Mouse (Mus musculus) heart, postnatal 14 days (tissue): Measurements from ENCODE around the gene Efna1. TPM values are rescaled to one million over a fixed set of nuclear protein-coding genes. Genes with fewer than 3 reads are reported as not detected.
A peak's percentile ranks its signal among the peaks of the same experiment; 100 is the strongest.

ENCODE experiments used
- DNase-seq, 2 experiments: peaks; one replicate each; pipeline ENCODE4 v3.0.0; 2021 to 2022
- intact Hi-C: fragments of 180-260 bp; cut with DNase I; formaldehyde crosslinking; loops from one replicate; pipeline ENCODE4 v1.15.1; 2025
- total RNA-seq, 2 experiments: library from RNA; stranded (reverse); gene quantifications; 2 replicates each; pipeline ENCODE4 v1.2.3; 2021

Efna1 gene
- total RNA-seq, 2 experiments from 2014 or later, result 32.4 to 34.0 TPM

DNA sequence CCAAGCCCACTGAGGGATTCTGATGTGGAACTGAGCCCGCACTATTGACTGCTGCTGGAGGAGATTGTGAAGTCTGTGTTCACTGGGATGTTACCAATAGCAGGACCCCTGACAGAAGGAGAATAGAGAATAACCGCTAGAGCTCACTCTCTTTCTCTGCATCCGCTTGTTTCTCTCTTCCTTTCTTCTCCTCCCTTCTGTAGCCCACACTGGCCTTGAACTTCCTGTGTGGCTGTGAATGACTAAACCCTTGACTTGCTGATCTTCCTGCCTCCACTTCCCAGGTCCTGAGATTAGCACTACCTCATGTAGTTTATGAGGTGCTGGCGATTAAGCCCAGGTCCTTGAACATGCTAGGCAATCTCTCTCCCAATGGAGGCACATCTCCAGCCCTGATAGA, 33.5 kb downstream of the Efna1 start:
- DNase-seq, result no peak
- intact Hi-C loops, result no loop called here

- intact Hi-C loops, result no loop called here
- peak; percentile 90 to 92 for DNase-seq
Measured at GRCm38 (mm10) chr3:89246261-89247100, 34.5 kb downstream of the Efna1 start, which contains the start of gene Trim46. Gene Trim46, minus strand, starts transcription at chr3:89246309.

DNA sequence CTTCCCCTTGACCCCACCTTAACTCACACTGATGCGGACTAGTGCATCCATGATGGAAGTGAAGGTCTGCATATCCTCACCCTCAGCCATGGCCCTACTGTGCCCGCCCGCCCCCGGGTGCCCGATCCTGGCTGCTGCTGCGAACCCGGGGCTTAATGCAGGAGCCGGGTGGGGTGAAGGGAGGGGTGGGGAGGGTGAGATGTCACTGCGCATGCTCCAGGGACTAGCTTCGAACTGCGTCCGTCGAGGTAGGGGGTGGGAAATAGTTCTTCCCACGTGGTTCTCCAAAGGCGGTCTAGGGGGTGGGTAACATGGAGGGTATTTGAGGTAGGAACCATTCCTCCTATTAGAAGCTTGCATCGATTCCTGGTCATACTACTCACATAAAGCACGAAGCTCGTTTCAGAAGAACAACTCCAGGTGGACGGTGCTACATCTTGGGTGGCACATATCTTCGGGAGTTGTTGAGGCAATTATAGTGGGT, 35.2 kb downstream of the Efna1 start, which contains the start of gene Krtcap2:
TSS of gene Krtcap2 (plus strand) at position 279 of the 484 bp plus-strand sequence.
- intact Hi-C loops, result no loop called here
- DNase-seq, result peak; percentile 33 to 36

DNA sequence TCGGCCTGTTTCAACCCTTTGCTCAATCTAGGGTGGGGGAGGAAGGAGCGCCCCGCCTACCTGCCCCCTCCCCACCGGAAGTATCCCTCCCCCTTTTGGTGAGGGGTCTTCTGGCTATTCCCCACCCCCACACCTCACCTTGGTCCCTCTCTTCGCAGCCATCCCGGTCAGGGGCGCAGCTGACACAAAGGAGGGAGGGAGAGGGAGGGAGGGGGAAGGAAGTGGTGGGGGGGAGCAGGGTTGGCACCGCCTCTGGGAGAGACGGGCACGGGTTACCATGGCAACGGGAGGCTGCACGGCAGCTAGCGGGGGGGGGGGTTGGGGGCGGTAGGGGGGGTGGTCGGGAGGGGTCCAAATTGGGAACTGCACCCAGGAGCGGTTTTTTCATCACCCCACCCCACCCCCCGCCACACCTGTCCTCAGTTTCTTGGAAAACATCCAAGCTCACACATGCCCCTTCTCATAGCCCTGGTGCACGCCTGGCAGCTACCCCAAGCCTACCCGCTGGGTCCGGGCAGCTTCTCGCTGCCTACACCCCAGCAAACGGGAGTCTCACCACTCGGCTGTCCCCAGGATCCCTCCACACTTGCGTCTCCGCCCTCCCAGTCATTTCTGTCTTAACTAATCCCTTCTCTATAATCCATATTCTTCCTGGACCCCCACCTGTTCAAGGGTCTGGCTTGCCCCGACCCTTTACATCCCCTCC, 35.8 kb downstream of the Efna1 start:
- intact Hi-C loops, result no loop called here
- DNase-seq, result no peak

DNA sequence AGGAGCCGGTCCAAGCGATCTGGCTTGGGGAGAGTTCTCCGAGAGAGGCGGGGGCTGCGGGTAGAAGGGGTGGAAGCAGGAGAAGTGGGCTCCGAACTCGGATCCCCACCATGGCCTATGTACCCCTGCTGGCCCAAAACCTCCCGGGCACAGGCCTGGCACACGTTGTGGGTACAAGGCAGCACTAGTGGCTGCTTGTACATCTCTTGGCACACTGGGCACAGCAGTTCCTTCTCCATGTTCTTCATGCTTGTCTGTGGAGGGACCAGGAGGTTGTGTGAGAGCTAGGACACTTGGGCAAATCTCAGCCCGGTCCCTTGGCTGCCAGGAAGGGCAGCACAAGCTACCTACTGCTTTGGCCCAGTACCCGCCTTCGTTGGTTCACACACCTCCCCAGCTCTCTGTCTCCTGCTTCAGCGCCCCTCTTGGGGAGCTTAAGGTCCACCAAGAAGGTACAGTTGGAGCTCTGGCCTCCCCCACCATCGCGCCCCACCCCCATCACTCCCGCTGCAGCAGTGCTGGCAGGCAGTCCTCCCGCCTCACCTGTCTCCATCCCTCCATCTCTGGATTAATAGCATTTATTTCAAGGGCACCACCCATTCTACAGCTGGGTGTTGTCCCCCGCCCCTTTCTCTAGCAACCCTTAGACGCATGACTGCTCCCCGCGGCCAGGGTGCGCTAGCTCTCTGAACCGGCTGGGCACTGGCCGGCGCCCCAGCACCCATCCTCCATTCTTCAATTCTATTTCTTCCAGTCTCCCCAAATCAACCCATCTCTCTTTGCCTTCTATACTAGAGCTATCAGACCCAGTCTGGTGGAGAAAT, 36.6 kb downstream of the Efna1 start:
- intact Hi-C loops, result no loop called here
- peak in 1 of 2 experiments; percentile 38 for DNase-seq

DNA sequence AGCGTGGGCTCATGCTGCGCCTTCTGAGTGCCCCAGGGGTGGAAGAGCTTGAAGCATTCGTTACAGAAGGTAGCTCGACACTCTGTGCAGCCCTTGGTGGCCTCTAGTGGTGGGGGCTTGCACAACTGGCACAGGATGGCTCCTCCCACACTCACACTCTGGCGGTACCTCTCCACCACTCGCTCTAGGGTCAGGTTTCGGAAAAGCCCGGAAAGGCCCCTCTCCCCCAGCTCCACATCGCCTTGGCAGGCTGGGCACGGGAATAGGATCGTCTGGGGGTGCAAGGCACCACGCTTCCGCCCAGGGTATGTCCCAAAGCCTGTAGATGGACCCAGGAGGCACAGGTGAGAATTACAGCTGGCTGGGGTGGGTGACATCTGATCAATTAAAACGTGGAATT, 37.3 kb downstream of the Efna1 start:
- DNase-seq, result peak in 1 of 2 experiments; percentile 57

DNA sequence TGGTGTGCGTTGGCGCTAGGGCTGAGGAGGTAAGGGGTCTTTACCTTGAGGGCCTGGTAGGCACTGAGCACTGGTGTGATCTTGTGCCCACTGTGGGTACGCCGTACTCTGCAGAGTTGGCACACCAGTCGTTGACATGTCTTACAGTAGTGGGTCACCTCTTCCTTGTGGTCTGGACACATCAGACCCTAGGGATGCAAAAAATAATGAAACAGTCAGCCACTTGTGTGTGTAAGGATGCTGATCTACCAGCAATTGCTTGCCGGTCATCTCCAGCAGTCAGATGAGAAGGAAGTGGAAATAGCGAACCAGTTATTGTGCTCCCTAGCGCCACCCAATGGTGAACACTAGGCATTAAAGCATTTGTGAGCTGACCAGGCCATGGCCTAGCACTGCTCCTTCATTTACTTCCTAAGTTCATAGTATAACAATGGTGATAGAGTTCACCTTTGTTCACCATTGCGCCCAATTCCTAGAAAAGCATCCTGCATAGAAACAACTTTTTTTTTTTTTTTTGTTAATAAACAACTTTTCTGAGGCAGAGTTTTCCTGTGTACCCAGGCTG, 38.5 kb downstream of the Efna1 start:
- intact Hi-C loops, result no loop called here
- peak; percentile 54 to 78 for DNase-seq

More for the DNA sequence above, 37.3 kb downstream of the Efna1 start:
- intact Hi-C loops, result no loop called here

DNA sequence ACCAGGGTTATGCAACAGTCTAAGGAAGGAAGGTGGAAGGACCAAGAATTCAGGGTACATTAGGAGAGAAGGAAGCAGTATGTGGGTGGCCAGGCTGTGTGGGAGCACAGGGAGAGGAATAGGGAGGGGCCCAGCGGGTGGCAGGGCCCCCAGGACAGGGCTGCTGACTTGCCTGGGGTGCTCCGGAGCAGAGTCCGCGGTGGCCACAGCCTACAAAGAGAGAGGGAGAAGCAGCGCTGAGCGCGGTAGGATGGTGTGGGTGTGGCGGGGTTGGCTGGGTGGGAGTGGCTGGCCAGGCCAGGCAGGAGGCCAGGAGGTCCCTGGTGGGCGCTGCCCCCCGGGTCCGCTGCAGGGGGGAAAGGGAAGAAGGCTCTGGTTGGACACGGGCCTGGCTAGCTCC, 42.4 kb downstream of the Efna1 start:
- intact Hi-C loops, result no loop called here
- DNase-seq, result no peak

DNA sequence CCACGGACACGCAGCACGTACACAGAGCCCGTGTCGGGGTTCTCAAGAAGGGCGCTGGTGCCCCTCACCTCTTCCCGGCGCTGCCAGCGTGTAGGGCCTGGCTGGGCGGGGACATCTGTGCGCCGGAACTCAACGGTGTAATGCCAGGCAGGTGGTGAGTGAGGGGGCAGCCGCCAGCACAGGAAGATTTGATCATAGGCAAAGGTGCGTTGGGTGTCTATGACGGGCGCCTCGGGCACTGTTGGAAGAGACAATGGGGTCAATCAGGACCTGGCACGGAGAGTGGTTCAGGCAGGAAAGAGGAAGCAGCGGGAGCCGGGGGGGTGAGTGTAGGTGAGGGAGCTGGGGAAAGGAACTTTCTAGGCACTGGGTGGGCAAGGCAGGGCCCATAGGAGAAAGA, 43.3 kb downstream of the Efna1 start:
- intact Hi-C loops, result no loop called here
- no peak for DNase-seq

DNA sequence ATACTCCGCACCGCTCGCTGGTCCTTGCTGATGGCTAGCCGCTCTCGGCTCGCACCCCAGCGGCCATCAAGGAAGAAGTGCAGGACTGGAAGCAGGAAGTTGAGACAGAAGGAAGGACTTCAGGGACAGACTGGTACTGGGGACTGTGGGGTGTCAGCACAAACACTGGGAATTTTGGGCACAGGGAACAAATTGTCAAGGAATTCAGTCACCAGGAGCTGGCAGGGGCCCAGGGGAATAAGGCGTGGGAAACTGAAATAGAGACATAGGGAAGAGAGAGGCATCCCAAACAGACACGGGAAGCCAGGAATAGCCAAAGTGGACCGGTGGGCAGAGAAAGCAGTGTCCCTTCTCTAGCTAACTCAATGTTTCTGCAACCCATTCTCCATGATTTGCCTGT, 44.4 kb downstream of the Efna1 start:
- no peak for DNase-seq
- intact Hi-C loops, result no loop called here

- DNase-seq, result peak in 1 of 2 experiments; percentile 39
- intact Hi-C loops, result no loop called here
Measured at GRCm38 (mm10) chr3:89233562-89234110, 47.3 kb downstream of the Efna1 start.

GRCm38 (mm10) chr3:89232614-89233013, 48.3 kb downstream of the Efna1 start:
- DNase-seq, result no peak
- intact Hi-C loops, result no loop called here

DNA sequence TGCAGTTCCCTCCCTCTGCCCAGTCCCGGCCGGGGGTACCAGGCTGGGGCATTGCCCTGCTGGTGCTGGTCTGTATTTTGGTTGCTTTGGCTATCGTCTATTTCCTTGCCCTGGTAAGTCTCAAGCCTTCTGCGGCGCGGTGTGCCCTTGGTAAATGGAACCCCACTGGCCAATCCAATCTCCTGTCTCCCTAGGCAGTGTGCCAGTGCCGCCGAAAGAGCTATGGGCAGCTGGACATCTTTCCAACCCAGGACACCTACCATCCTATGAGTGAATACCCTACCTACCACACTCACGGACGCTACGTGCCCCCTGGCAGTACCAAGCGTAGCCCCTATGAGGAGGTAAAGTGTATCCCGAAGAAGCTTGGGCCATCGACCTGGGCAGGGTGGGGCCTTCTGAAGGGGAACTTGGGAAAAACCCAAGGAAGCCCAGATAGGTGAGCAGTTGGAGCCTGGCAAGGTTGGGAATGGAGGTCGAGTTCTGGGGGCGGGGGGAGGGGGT, 49.1 kb downstream of the Efna1 start:
- no peak for DNase-seq
- intact Hi-C loops, result no loop called here

DNA sequence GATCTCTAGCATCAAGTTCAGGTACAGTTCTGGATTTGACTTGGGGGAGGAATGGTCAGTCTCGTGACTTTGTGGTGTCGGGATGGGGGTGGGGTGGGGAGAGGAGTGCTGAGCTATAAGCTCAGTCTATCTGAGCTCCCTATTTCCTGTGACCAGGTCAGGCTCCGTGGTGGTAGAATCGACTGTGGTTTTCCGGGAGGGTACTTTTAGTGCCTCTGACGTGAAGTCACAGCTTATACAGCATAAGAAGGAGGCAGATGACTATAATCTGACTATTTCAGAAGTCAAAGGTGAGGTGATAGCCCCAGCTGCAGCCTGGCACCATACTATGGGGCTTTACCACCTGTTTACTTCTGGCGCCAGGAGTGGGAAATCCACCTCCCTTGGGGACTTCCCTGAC, 49.6 kb downstream of the Efna1 start:
- intact Hi-C loops, result no loop called here

DNA sequence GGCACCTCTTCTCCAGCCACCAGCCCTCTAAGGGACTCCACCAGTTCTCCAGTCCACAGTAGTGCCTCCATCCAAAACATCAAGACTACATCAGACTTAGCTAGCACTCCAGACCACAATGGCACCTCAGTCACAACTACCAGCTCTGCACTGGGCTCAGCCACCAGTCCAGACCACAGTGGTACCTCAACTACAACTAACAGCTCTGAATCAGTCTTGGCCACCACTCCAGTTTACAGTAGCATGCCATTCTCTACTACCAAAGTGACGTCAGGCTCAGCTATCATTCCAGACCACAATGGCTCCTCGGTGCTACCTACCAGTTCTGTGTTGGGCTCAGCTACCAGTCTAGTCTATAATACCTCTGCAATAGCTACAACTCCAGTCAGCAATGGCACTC, 50.4 kb downstream of the Efna1 start:
- DNase-seq, result no peak
- intact Hi-C loops, result no loop called here

More for the DNA sequence above, 49.6 kb downstream of the Efna1 start:
- no peak for DNase-seq

DNA sequence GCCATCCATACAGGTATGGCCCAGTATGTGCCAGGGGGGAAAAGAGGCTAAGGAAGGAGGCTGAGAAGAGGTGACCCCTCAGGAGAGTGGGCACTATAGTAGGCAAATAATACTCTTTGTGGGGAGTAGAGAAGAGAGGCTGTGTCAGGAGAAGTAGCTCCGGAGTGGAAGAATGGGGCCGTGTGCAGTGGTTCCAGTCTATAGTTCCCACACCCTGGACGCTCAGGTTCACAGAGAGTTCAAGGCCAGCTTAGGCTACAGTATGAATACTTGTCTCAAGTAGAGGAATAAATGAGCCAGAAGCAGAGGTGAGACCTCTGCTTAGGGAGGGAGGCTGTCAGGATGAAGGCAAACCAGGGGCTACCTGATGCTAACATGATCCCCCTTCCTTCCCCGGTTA, 51.7 kb downstream of the Efna1 start:
- intact Hi-C loops, result no loop called here

GRCm38 (mm10) chr3:89228836-89229235, 52.1 kb downstream of the Efna1 start, which contains the start of gene Muc1:
Gene Muc1, plus strand, starts transcription at chr3:89229057.
- DNase-seq, result no peak

More for the DNA sequence above, 51.7 kb downstream of the Efna1 start:
- no peak for DNase-seq

GRCm38 (mm10) chr3:89228180-89228549, 52.8 kb downstream of the Efna1 start:
- intact Hi-C loops, result no loop called here
- peak; percentile 91 to 94 for DNase-seq

More at GRCm38 (mm10) chr3:89228836-89229235, 52.1 kb downstream of the Efna1 start, which contains the start of gene Muc1:
- intact Hi-C loops, result no loop called here
